14 mouse cellular contexts compared by ENCODE assay signal in the genomic region with DNA sequence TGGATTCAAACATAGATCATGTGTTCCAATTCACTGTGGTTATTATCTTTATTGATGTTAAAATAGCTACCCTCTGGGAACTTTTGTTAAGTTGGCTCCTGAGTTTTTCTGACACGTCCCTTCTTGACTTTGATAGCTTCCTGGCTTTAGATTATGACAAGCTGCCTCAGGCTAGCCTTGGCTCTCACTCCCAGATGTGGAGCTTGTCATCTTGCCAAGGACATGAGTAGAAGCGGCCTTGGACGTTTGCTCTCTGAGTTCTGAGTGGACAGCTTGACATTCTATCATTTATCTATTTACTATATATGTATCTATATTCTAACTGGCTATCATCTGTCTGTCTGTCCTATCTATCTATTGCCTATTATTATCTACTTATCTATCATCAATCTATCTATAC.
DNase-seq lines count a peak whose midpoint lies in the region.
"Had no signal": no experiment of that assay in that cellular context is flagged by ENCODE, and none has a peak within 500 bp of the region (broad histone marks: within the 10 kb centered on the region; RNA-seq: fewer than 3 reads in every experiment).

No protein-coding gene starts in this region.

- peak; percentile 12 for DNase-seq in heart, postnatal 4 days
- DNase-seq in heart, adult 18-20 months, result no peak
- DNase-seq in NIH3T3 (ENCODE audit: low read depth), result peak; percentile 28
- DNase-seq in adrenal gland, adult 8-10 months, result peak; percentile 33
- peak; percentile 64 to 69 for DNase-seq in adrenal gland, postnatal 36 days
- DNase-seq in cerebellum, postnatal 36 days, result no peak
- DNase-seq in urinary bladder, adult 18-20 months (ENCODE audit: low spot score in 2 of 2), result no peak
- DNase-seq: B cell, adult 2 months; cerebellum, adult 11 months; cerebellum, adult 8-10 months; cerebellum, postnatal 14 days; forebrain, postnatal 0 days; gastrocnemius, postnatal 14 days; kidney, adult 2 months had no signal

Comparison
In these comparisons a context has a peak if more than half of its experiments do, and no peak if none do; other contexts are left out.
1. DNase-seq: peak in heart, postnatal 4 days (single experiment), NIH3T3 (single experiment), adrenal gland, adult 8-10 months (single experiment) and adrenal gland, postnatal 36 days (2 of 2); none in heart, adult 18-20 months (0 of 2), cerebellum, postnatal 36 days (0 of 2) and urinary bladder, adult 18-20 months (0 of 2).